Mouse (Mus musculus): ENCODE data around the gene Unc119b.
"Not testable (repeated sequence)": the region's sequence is repeated elsewhere in the genome, so short reads cannot be mapped to it uniquely, and the experiment has no call there.

Gene Unc119b

GRCm38 (mm10) chr5:115156933-115157589, 22.3 kb upstream of the Unc119b start:
- no peak for DNase-seq (ENCODE audit: low spot score)

- no peak for DNase-seq (ENCODE audit: low spot score)
Observed at GRCm38 (mm10) chr5:115156401-115156800, 21.6 kb upstream of the Unc119b start.

GRCm38 (mm10) chr5:115155831-115156230, 21.1 kb upstream of the Unc119b start:
- no peak for DNase-seq (ENCODE audit: low spot score)

GRCm38 (mm10) chr5:115155156-115155631, 20.4 kb upstream of the Unc119b start:
- DNase-seq (ENCODE audit: low spot score): no peak

- DNase-seq (ENCODE audit: low spot score): no peak
Observed at GRCm38 (mm10) chr5:115152132-115152956, 17.6 kb upstream of the Unc119b start.

- DNase-seq (ENCODE audit: low spot score): no peak
Observed at GRCm38 (mm10) chr5:115151457-115151856, 16.7 kb upstream of the Unc119b start.

- no peak for DNase-seq (ENCODE audit: low spot score)
Observed at GRCm38 (mm10) chr5:115150991-115151390, 16.2 kb upstream of the Unc119b start.

- no peak for DNase-seq (ENCODE audit: low spot score)
Observed at GRCm38 (mm10) chr5:115149675-115150459, 15.1 kb upstream of the Unc119b start.

- not testable (repeated sequence) for DNase-seq (ENCODE audit: low spot score)
Observed at GRCm38 (mm10) chr5:115148872-115149271, 14.1 kb upstream of the Unc119b start.

- no peak for DNase-seq (ENCODE audit: low spot score)
Observed at GRCm38 (mm10) chr5:115148378-115148777, 13.6 kb upstream of the Unc119b start.

GRCm38 (mm10) chr5:115147388-115147787, 12.6 kb upstream of the Unc119b start:
- no peak for DNase-seq (ENCODE audit: low spot score)

- DNase-seq (ENCODE audit: low spot score): no peak
Observed at GRCm38 (mm10) chr5:115146747-115147130, 12.0 kb upstream of the Unc119b start.

- DNase-seq (ENCODE audit: low spot score): no peak
Observed at GRCm38 (mm10) chr5:115145976-115146746, 11.4 kb upstream of the Unc119b start.

GRCm38 (mm10) chr5:115145253-115145968, 10.6 kb upstream of the Unc119b start:
- DNase-seq (ENCODE audit: low spot score): no peak

GRCm38 (mm10) chr5:115144471-115144870, 9.7 kb upstream of the Unc119b start:
- no peak for DNase-seq (ENCODE audit: low spot score)

- no peak for DNase-seq (ENCODE audit: low spot score)
Observed at GRCm38 (mm10) chr5:115143552-115143951, 8.8 kb upstream of the Unc119b start.

GRCm38 (mm10) chr5:115142166-115142697, 7.5 kb upstream of the Unc119b start:
- DNase-seq (ENCODE audit: low spot score): no peak

- no peak for DNase-seq (ENCODE audit: low spot score)
Observed at GRCm38 (mm10) chr5:115140726-115141125, 6.0 kb upstream of the Unc119b start.

- DNase-seq (ENCODE audit: low spot score): no peak
Observed at GRCm38 (mm10) chr5:115139124-115139523, 4.3 kb upstream of the Unc119b start.

GRCm38 (mm10) chr5:115133358-115134066, 1.3 kb downstream of the Unc119b start:
- no peak for DNase-seq (ENCODE audit: low spot score)

Data from ovary, postnatal 10 days (tissue).